Mouse (Mus musculus) erythroblast, embryonic 14.5 days (primary cell): ENCODE data around the gene Hspa12b.

Experiments used
- GATA1 ChIP-seq: IDR thresholded peaks from 2 replicates; pipeline ENCODE4 v1.6.1; 2012; ENCODE audit warnings: low read length, inconsistent platforms, mixed read lengths
- TAL1 ChIP-seq: IDR thresholded peaks from 3 replicates; pipeline ENCODE4 v1.6.1; 2012; ENCODE audit warnings: low read length, inconsistent platforms, mixed read lengths

DNA sequence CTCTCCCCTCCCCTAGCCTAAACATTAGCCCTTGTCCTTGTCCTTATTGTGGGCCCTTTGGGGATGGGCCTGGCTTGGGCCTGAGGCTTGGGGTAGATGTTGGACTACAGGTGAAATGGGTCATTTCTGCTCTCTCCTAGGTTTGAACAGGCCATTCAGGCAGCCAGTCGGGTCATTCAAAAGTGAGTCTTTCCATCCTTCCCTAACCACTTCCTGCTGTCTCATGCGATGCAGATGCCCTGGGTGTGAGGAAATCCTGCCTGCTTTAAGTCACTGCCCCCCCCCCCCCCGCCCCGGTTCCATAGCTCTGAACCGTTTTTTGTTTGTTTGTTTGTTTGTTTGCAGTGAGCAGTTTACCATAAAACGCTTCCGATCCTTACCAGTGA is 63.9 kb downstream of the Hspa12b start:
- TF ChIP-seq GATA1 (no peak), TAL1 (no peak)
